Mouse (Mus musculus): Measurements from ENCODE around the gene Cmc1. TPM values are rescaled to one million over a fixed set of nuclear protein-coding genes. Genes with fewer than 3 reads are reported as not detected.

The Cmc1 gene
- polyA plus RNA-seq, 1 experiment from 2014 or later = 30.5 TPM

- 41% methylated on average over 1 of the region's 1 CpGs for WGBS
- Histone ChIP-seq H3K9ac (ENCODE audit: low read depth, low read length) (no peak overlapping the region), H3K4me2 (ENCODE audit: low read length) (no peak overlapping the region), H3K36me3 (ENCODE audit: control insufficient read depth, insufficient read depth, low read length) (peaks cover 17% of the 10 kb centered on the region; the same call in 1 of the 2 replicates), H3K27me3 (ENCODE audit: control insufficient read depth, insufficient read depth, low read depth, low read length) (no peaks in the 10 kb centered on the region), H3K4me3 (ENCODE audit: low read depth, low read length) (no peak overlapping the region), H3K4me1 (ENCODE audit: control insufficient read depth, insufficient read depth, low read length) (no peaks in the 10 kb centered on the region), H3K9me3 (replicated peaks; ENCODE audit: control insufficient read depth, low read length, poor library complexity, severe bottlenecking) (no peaks in the 10 kb centered on the region), H3K27ac (ENCODE audit: low read length) (no peak overlapping the region)
- no peak for ATAC-seq
These were observed 96.7 kb downstream of the Cmc1 start for GRCm38 (mm10) chr9:118053286-118053685.

GRCm38 (mm10) chr9:118045011-118045533 lies 104.9 kb downstream of the Cmc1 start:
- H3K4me2 ChIP-seq (ENCODE audit: low read length) = no peak overlapping the region
- H3K9me3 ChIP-seq (replicated peaks; ENCODE audit: control insufficient read depth, low read length, poor library complexity, severe bottlenecking) = no peaks in the 10 kb centered on the region
- H3K4me3 ChIP-seq (ENCODE audit: low read depth, low read length) = no peak overlapping the region
- H3K27ac ChIP-seq (ENCODE audit: low read length) = no peak overlapping the region
- no peak for ATAC-seq
- 24% methylated on average over 1 of the region's 1 CpGs for WGBS
- no peaks in the 10 kb centered on the region; the same call in 1 of the 2 replicates for H3K36me3 ChIP-seq (ENCODE audit: control insufficient read depth, insufficient read depth, low read length)
- H3K9ac ChIP-seq (ENCODE audit: low read depth, low read length) = no peak overlapping the region
- H3K27me3 ChIP-seq (ENCODE audit: control insufficient read depth, insufficient read depth, low read depth, low read length) = no peaks in the 10 kb centered on the region
- peaks cover 28% of the 10 kb centered on the region for H3K4me1 ChIP-seq (ENCODE audit: control insufficient read depth, insufficient read depth, low read length)

GRCm38 (mm10) chr9:118043581-118043980 lies 106.4 kb downstream of the Cmc1 start:
- 92% methylated on average over 3 of the region's 3 CpGs for WGBS
- ATAC-seq = no peak
- Histone ChIP-seq H3K9me3 (replicated peaks; ENCODE audit: control insufficient read depth, low read length, poor library complexity, severe bottlenecking) (no peaks in the 10 kb centered on the region), H3K9ac (ENCODE audit: low read depth, low read length) (no peak overlapping the region), H3K4me1 (ENCODE audit: control insufficient read depth, insufficient read depth, low read length) (peaks cover 28% of the 10 kb centered on the region), H3K27ac (ENCODE audit: low read length) (no peak overlapping the region), H3K4me3 (ENCODE audit: low read depth, low read length) (no peak overlapping the region), H3K27me3 (ENCODE audit: control insufficient read depth, insufficient read depth, low read depth, low read length) (no peaks in the 10 kb centered on the region), H3K4me2 (ENCODE audit: low read length) (no peak overlapping the region), H3K36me3 (ENCODE audit: control insufficient read depth, insufficient read depth, low read length) (no peaks in the 10 kb centered on the region; the same call in 1 of the 2 replicates)

- H3K9ac ChIP-seq (ENCODE audit: low read depth, low read length) = no peak overlapping the region
- peaks cover 28% of the 10 kb centered on the region for H3K4me1 ChIP-seq (ENCODE audit: control insufficient read depth, insufficient read depth, low read length)
- 93% methylated on average over 4 of the region's 4 CpGs for WGBS
- no peak overlapping the region for H3K4me3 ChIP-seq (ENCODE audit: low read depth, low read length)
- H3K4me2 ChIP-seq (ENCODE audit: low read length) = peak overlapping the region; percentile 78
- H3K36me3 ChIP-seq (ENCODE audit: control insufficient read depth, insufficient read depth, low read length) = no peaks in the 10 kb centered on the region; the same call in 1 of the 2 replicates
- H3K27me3 ChIP-seq (ENCODE audit: control insufficient read depth, insufficient read depth, low read depth, low read length) = no peaks in the 10 kb centered on the region
- no peaks in the 10 kb centered on the region for H3K9me3 ChIP-seq (replicated peaks; ENCODE audit: control insufficient read depth, low read length, poor library complexity, severe bottlenecking)
- no peak for ATAC-seq
- H3K27ac ChIP-seq (ENCODE audit: low read length) = no peak overlapping the region
These were observed 107.2 kb downstream of the Cmc1 start for GRCm38 (mm10) chr9:118042738-118043137.

- no peak overlapping the region for H3K27ac ChIP-seq (ENCODE audit: low read length)
- no peaks in the 10 kb centered on the region for H3K27me3 ChIP-seq (ENCODE audit: control insufficient read depth, insufficient read depth, low read depth, low read length)
- peak overlapping the region; percentile 78 for H3K4me2 ChIP-seq (ENCODE audit: low read length)
- ATAC-seq = no peak
- H3K9me3 ChIP-seq (replicated peaks; ENCODE audit: control insufficient read depth, low read length, poor library complexity, severe bottlenecking) = no peaks in the 10 kb centered on the region
- peak overlapping the region; percentile 90 for H3K4me3 ChIP-seq (ENCODE audit: low read depth, low read length)
- peaks cover 28% of the 10 kb centered on the region for H3K4me1 ChIP-seq (ENCODE audit: control insufficient read depth, insufficient read depth, low read length)
- H3K9ac ChIP-seq (ENCODE audit: low read depth, low read length) = peak overlapping the region; percentile 89
- 21% methylated on average over 5 of the region's 5 CpGs for WGBS
- no peaks in the 10 kb centered on the region for H3K36me3 ChIP-seq (ENCODE audit: control insufficient read depth, insufficient read depth, low read length)
These were observed 108.3 kb downstream of the Cmc1 start for GRCm38 (mm10) chr9:118041646-118042045.

GRCm38 (mm10) chr9:118041022-118041400 lies 109.0 kb downstream of the Cmc1 start:
- 1% methylated on average over 21 of the region's 21 CpGs for WGBS
- H3K4me3 ChIP-seq (ENCODE audit: low read depth, low read length) = peak overlapping the region; percentile 90
- H3K4me2 ChIP-seq (ENCODE audit: low read length) = peak overlapping the region; percentile 78

GRCm38 (mm10) chr9:118040218-118041021 lies 109.6 kb downstream of the Cmc1 start, which contains the start of gene Azi2:
Gene Azi2, plus strand, starts transcription at chr9:118040499.
- Histone ChIP-seq H3K4me1 (ENCODE audit: control insufficient read depth, insufficient read depth, low read length) (peaks cover 28% of the 10 kb centered on the region), H3K27me3 (ENCODE audit: control insufficient read depth, insufficient read depth, low read depth, low read length) (no peaks in the 10 kb centered on the region), H3K9me3 (replicated peaks; ENCODE audit: control insufficient read depth, low read length, poor library complexity, severe bottlenecking) (no peaks in the 10 kb centered on the region), H3K9ac (ENCODE audit: low read depth, low read length) (peak within 1 kb of the TSS; percentile 89), H3K27ac (ENCODE audit: low read length) (peak within 1 kb of the TSS; percentile 95), H3K4me3 (ENCODE audit: low read depth, low read length) (peak within 1 kb of the TSS; percentile 90), H3K36me3 (ENCODE audit: control insufficient read depth, insufficient read depth, low read length) (no peaks in the 10 kb centered on the region), H3K4me2 (ENCODE audit: low read length) (peak within 1 kb of the TSS; percentile 78)
- under 1% methylated on average over 86 of the region's 87 CpGs for WGBS
- ATAC-seq = peak; percentile 98

More at GRCm38 (mm10) chr9:118041022-118041400, 109.0 kb downstream of the Cmc1 start:
- no peaks in the 10 kb centered on the region for H3K9me3 ChIP-seq (replicated peaks; ENCODE audit: control insufficient read depth, low read length, poor library complexity, severe bottlenecking)
- peaks cover 28% of the 10 kb centered on the region for H3K4me1 ChIP-seq (ENCODE audit: control insufficient read depth, insufficient read depth, low read length)
- no peak for ATAC-seq
- peak overlapping the region; percentile 89 for H3K9ac ChIP-seq (ENCODE audit: low read depth, low read length)
- H3K27ac ChIP-seq (ENCODE audit: low read length) = peak overlapping the region; percentile 95
- no peaks in the 10 kb centered on the region for H3K36me3 ChIP-seq (ENCODE audit: control insufficient read depth, insufficient read depth, low read length)
- H3K27me3 ChIP-seq (ENCODE audit: control insufficient read depth, insufficient read depth, low read depth, low read length) = no peaks in the 10 kb centered on the region

- Histone ChIP-seq H3K4me3 (ENCODE audit: low read depth, low read length) (no peak overlapping the region), H3K4me1 (ENCODE audit: control insufficient read depth, insufficient read depth, low read length) (no peaks in the 10 kb centered on the region), H3K9me3 (replicated peaks; ENCODE audit: control insufficient read depth, low read length, poor library complexity, severe bottlenecking) (no peaks in the 10 kb centered on the region), H3K4me2 (ENCODE audit: low read length) (no peak overlapping the region), H3K9ac (ENCODE audit: low read depth, low read length) (no peak overlapping the region), H3K36me3 (ENCODE audit: control insufficient read depth, insufficient read depth, low read length) (no peaks in the 10 kb centered on the region), H3K27ac (ENCODE audit: low read length) (no peak overlapping the region), H3K27me3 (ENCODE audit: control insufficient read depth, insufficient read depth, low read depth, low read length) (no peaks in the 10 kb centered on the region)
- ATAC-seq = no peak
- WGBS = 84% methylated on average over 3 of the region's 3 CpGs
These were observed 115.0 kb downstream of the Cmc1 start for GRCm38 (mm10) chr9:118034990-118035389.

GRCm38 (mm10) chr9:118031694-118032093 lies 118.3 kb downstream of the Cmc1 start:
- no peak for ATAC-seq
- no peak overlapping the region for H3K27ac ChIP-seq (ENCODE audit: low read length)
- no peak overlapping the region for H3K4me3 ChIP-seq (ENCODE audit: low read depth, low read length)
- H3K36me3 ChIP-seq (ENCODE audit: control insufficient read depth, insufficient read depth, low read length) = no peaks in the 10 kb centered on the region
- no peaks in the 10 kb centered on the region for H3K27me3 ChIP-seq (ENCODE audit: control insufficient read depth, insufficient read depth, low read depth, low read length)
- H3K9me3 ChIP-seq (replicated peaks; ENCODE audit: control insufficient read depth, low read length, poor library complexity, severe bottlenecking) = no peaks in the 10 kb centered on the region
- no peak overlapping the region for H3K9ac ChIP-seq (ENCODE audit: low read depth, low read length)
- no peak overlapping the region for H3K4me2 ChIP-seq (ENCODE audit: low read length)
- WGBS = 45% methylated on average over 2 of the region's 2 CpGs
- no peaks in the 10 kb centered on the region for H3K4me1 ChIP-seq (ENCODE audit: control insufficient read depth, insufficient read depth, low read length)
